ENCODE assay signal across 8 mouse cellular contexts in genomic region chr15:100923476-100923875, GRCm38 (mm10). TPM values are rescaled to one million over a fixed set of nuclear protein-coding genes. Genes with fewer than 3 reads are reported as not detected.
DNase-seq lines count a peak whose midpoint lies in the region; ATAC-seq and TF ChIP-seq lines count a peak whose summit lies in the region.

No protein-coding gene starts in this region.

- no peak overlapping the region for H3K9ac ChIP-seq in lung, embryonic 14.5 days
- no peak overlapping the region for H3K9ac ChIP-seq in embryonic facial prominence, embryonic 12.5 days
- H3K9ac ChIP-seq in heart, embryonic 14.5 days (ENCODE audit: low read length), result 0 out of 2 replicates have a peak overlapping the region, but pooled peaks have one; percentile 6
- no peak overlapping the region for H3K9ac ChIP-seq in midbrain, embryonic 11.5 days (ENCODE audit: low read length)
- H3K9ac ChIP-seq in stomach, embryonic 15.5 days, result no peak overlapping the region

- H3K36me3 ChIP-seq in lung, embryonic 14.5 days (ENCODE audit: insufficient read depth), result no peaks in the 10 kb centered on the region
- no peaks in the 10 kb centered on the region for H3K36me3 ChIP-seq in embryonic facial prominence, embryonic 12.5 days
- H3K36me3 ChIP-seq in heart, embryonic 14.5 days (ENCODE audit: control insufficient read depth, insufficient read depth, low read length), result no peaks in the 10 kb centered on the region
- no peaks in the 10 kb centered on the region for H3K36me3 ChIP-seq in midbrain, embryonic 11.5 days (ENCODE audit: control insufficient read depth, insufficient read depth, low read length)
- no peaks in the 10 kb centered on the region for H3K36me3 ChIP-seq in stomach, embryonic 15.5 days

- peak; percentile 71; the same call in 1 of the 2 replicates for ATAC-seq in lung, embryonic 14.5 days (ENCODE audit: insufficient read depth)
- 0 out of 2 replicates have a peak, but pooled peaks have one; percentile 47 for ATAC-seq in embryonic facial prominence, embryonic 12.5 days (ENCODE audit: insufficient number of reproducible peaks, insufficient read depth, low FRiP score, low TSS enrichment)
- ATAC-seq in heart, embryonic 14.5 days (ENCODE audit: insufficient number of reproducible peaks, insufficient read depth, low FRiP score, low read depth), result no peak
- peak; percentile 71; the same call in 1 of the 2 replicates for ATAC-seq in midbrain, embryonic 11.5 days (ENCODE audit: low FRiP score)
- ATAC-seq in stomach, embryonic 15.5 days (ENCODE audit: insufficient read depth, low FRiP score, low read depth), result peak; percentile 71; the same call in 1 of the 2 replicates

- DNase-seq in lung, embryonic 14.5 days, result peak; percentile 72
- DNase-seq in lung, adult 18-20 months, result no peak
- DNase-seq in layer of hippocampus, adult 9-11 months, result peak; percentile 96
- no peak for DNase-seq in midbrain, embryonic 11.5 days (ENCODE audit: low spot score, missing footprints)
- DNase-seq in thymus, postnatal 0 days (ENCODE audit: low spot score), result no peak

- H3K9me3 ChIP-seq in lung, embryonic 14.5 days (ENCODE audit: low read depth, low read length), result no peaks in the 10 kb centered on the region
- H3K9me3 ChIP-seq in embryonic facial prominence, embryonic 12.5 days, result no peaks in the 10 kb centered on the region
- no peaks in the 10 kb centered on the region for H3K9me3 ChIP-seq in heart, embryonic 14.5 days (ENCODE audit: control insufficient read depth, low read length)
- no peaks in the 10 kb centered on the region for H3K9me3 ChIP-seq in midbrain, embryonic 11.5 days (ENCODE audit: control insufficient read depth, low read length)
- H3K9me3 ChIP-seq in stomach, embryonic 15.5 days, result no peaks in the 10 kb centered on the region

- peak overlapping the region; percentile 38; the same call in 1 of the 2 replicates for H3K4me2 ChIP-seq in lung, embryonic 14.5 days
- no peak overlapping the region for H3K4me2 ChIP-seq in embryonic facial prominence, embryonic 12.5 days (replicated peaks)
- H3K4me2 ChIP-seq in heart, embryonic 14.5 days (ENCODE audit: low read length), result peak overlapping the region; percentile 41
- H3K4me2 ChIP-seq in midbrain, embryonic 11.5 days, result no peak overlapping the region
- peak overlapping the region; percentile 33 for H3K4me2 ChIP-seq in stomach, embryonic 15.5 days

- no peak for TF ChIP-seq CTCF in lung, embryonic 14.5 days (IDR thresholded peaks at IDR 0.05; ENCODE audit: low read depth)

- H3K27ac ChIP-seq in lung, embryonic 14.5 days (ENCODE audit: low read depth), result no peak overlapping the region
- H3K27ac ChIP-seq in embryonic facial prominence, embryonic 12.5 days, result no peak overlapping the region
- no peak overlapping the region for H3K27ac ChIP-seq in heart, embryonic 14.5 days (replicated peaks in 1 of 2; ENCODE audit: control insufficient read depth in 1 of 2, insufficient read depth in 1 of 2, low read depth in 2 of 2, low read length in 2 of 2)
- H3K27ac ChIP-seq in midbrain, embryonic 11.5 days (ENCODE audit: low read depth, low read length), result no peak overlapping the region
- H3K27ac ChIP-seq in stomach, embryonic 15.5 days, result no peak overlapping the region

- 15% methylated on average over 19 of the region's 19 CpGs for WGBS in lung, embryonic 14.5 days
- WGBS in embryonic facial prominence, embryonic 12.5 days, result 31% methylated on average over 19 of the region's 19 CpGs
- WGBS in heart, embryonic 14.5 days, result 17% methylated on average over 19 of the region's 19 CpGs
- WGBS in midbrain, embryonic 11.5 days, result 29% methylated on average over 19 of the region's 19 CpGs
- WGBS in stomach, embryonic 15.5 days, result 20% methylated on average over 19 of the region's 19 CpGs

- no peaks in the 10 kb centered on the region for H3K27me3 ChIP-seq in lung, embryonic 14.5 days (ENCODE audit: insufficient read depth, low read length)
- no peaks in the 10 kb centered on the region for H3K27me3 ChIP-seq in embryonic facial prominence, embryonic 12.5 days
- H3K27me3 ChIP-seq in heart, embryonic 14.5 days (ENCODE audit: control insufficient read depth, insufficient read depth, low read length), result peaks cover 12% of the 10 kb centered on the region
- H3K27me3 ChIP-seq in midbrain, embryonic 11.5 days (ENCODE audit: control insufficient read depth, insufficient read depth, low read length), result no peaks in the 10 kb centered on the region
- H3K27me3 ChIP-seq in stomach, embryonic 15.5 days (replicated peaks), result no peaks in the 10 kb centered on the region

- 0 out of 2 replicates have a peak, but pooled peaks cover 3% of the 10 kb centered on the region for H3K4me1 ChIP-seq in lung, embryonic 14.5 days (ENCODE audit: insufficient read depth)
- peaks cover 5% of the 10 kb centered on the region; the same call in 1 of the 2 replicates for H3K4me1 ChIP-seq in embryonic facial prominence, embryonic 12.5 days
- peaks cover 4 to 5% of the 10 kb centered on the region in 2 experiments; a peak in 2 of 4 replicates for H3K4me1 ChIP-seq in heart, embryonic 14.5 days (ENCODE audit: control insufficient read depth in 2 of 2, insufficient read depth in 2 of 2, low read length in 2 of 2)
- peaks cover 16% of the 10 kb centered on the region for H3K4me1 ChIP-seq in midbrain, embryonic 11.5 days (ENCODE audit: control insufficient read depth, insufficient read depth, low read length)
- H3K4me1 ChIP-seq in stomach, embryonic 15.5 days, result 0 out of 2 replicates have a peak, but pooled peaks cover 6% of the 10 kb centered on the region

- H3K4me3 ChIP-seq in lung, embryonic 14.5 days (ENCODE audit: low read depth, low read length), result 0 out of 2 replicates have a peak overlapping the region, but pooled peaks have one; percentile 6
- no peak overlapping the region for H3K4me3 ChIP-seq in embryonic facial prominence, embryonic 12.5 days
- no peak overlapping the region for H3K4me3 ChIP-seq in heart, embryonic 14.5 days (ENCODE audit: control insufficient read depth in 1 of 2, insufficient read depth in 1 of 2, low read depth in 1 of 2, low read length in 2 of 2)
- H3K4me3 ChIP-seq in midbrain, embryonic 11.5 days (ENCODE audit: low read depth, low read length), result no peak overlapping the region
- no peak overlapping the region; the same call in 1 of the 2 replicates for H3K4me3 ChIP-seq in stomach, embryonic 15.5 days (replicated peaks)

RNA-seq across cellular contexts. Expression of gene Scn8a, which starts 53.8 kb away (rescaled TPM):
- polyA plus RNA-seq in lung, embryonic 14.5 days (2014; fragmentation: Nextera tagmentation; extraction: Ambion mirVana), result 1.3 and 2.6 TPM in 2 replicates
- 10.7 and 11.7 TPM in 2 replicates for polyA plus RNA-seq in embryonic facial prominence, embryonic 12.5 days (2016; fragmentation: Nextera tagmentation; extraction: Ambion mirVana)
- polyA plus RNA-seq in heart, embryonic 14.5 days (2014; fragmentation: Nextera tagmentation; extraction: Ambion mirVana), result 0.27 and 0.31 TPM in 2 replicates
- polyA plus RNA-seq in midbrain, embryonic 11.5 days (2014; fragmentation: Nextera tagmentation; extraction: Ambion mirVana), result 11.6 and 14.9 TPM in 2 replicates
- 2.2 and 2.9 TPM in 2 replicates for polyA plus RNA-seq in stomach, embryonic 15.5 days (2015; fragmentation: Nextera tagmentation; extraction: Ambion mirVana)
- polyA plus RNA-seq in thymus, postnatal 0 days (2015; fragmentation: Nextera tagmentation; extraction: Ambion mirVana), result 2.0 and 2.1 TPM in 2 replicates

Comparison
In these comparisons a context has a peak if more than half of its experiments do, and no peak if none do; other contexts are left out.
1. DNase-seq: peak in lung, embryonic 14.5 days (single experiment) and layer of hippocampus, adult 9-11 months (single experiment); none in lung, adult 18-20 months (0 of 2), midbrain, embryonic 11.5 days (single experiment) and thymus, postnatal 0 days (single experiment).
2. H3K4me2 ChIP-seq: peak in lung, embryonic 14.5 days (single experiment), heart, embryonic 14.5 days (single experiment) and stomach, embryonic 15.5 days (single experiment); none in embryonic facial prominence, embryonic 12.5 days (single experiment) and midbrain, embryonic 11.5 days (single experiment).